Mouse (Mus musculus) E14TG2a.4 (cell line): ENCODE data around the gene Chac1.

Experiments used
- H3K27me3 ChIP-seq: 2 replicates; pipeline ENCODE4 v1.6.1; 2014; ENCODE audit warnings: low read length, control low read depth; ENCODE audit not compliant: insufficient read depth
- H3K36me3 ChIP-seq: 2 replicates; pipeline ENCODE4 v1.6.1; 2014; ENCODE audit warnings: low read length, control low read depth; ENCODE audit not compliant: insufficient read depth
- H3K4me1 ChIP-seq: replicated peaks from 2 replicates; pipeline ENCODE4 v1.6.1; 2014; ENCODE audit warnings: low read depth, low read length, control low read depth
- H3K4me3 ChIP-seq: replicated peaks from 2 replicates; pipeline ENCODE4 v1.5.1; 2014; ENCODE audit warnings: mild to moderate bottlenecking, low read length
- H3K9me3 ChIP-seq: 2 replicates; pipeline ENCODE4 v1.6.1; 2014; ENCODE audit warnings: low read length, control low read depth
- CTCF ChIP-seq: conservative IDR thresholded peaks from 2 replicates; pipeline ENCODE4 v1.5.1; 2014; ENCODE audit warnings: low read length
- NANOG ChIP-seq: IDR thresholded peaks from 2 replicates; pipeline ENCODE4 v1.6.1; 2014; ENCODE audit warnings: borderline replicate concordance, low read length, mixed read lengths
- POU5F1 ChIP-seq: IDR thresholded peaks from 2 replicates; pipeline ENCODE4 v1.6.1; 2014; ENCODE audit warnings: low read length, borderline replicate concordance

Chac1 gene

GRCm38 (mm10) chr2:119325568-119326143, 25.4 kb upstream of the Chac1 start, which contains the start of gene Dll4:
Gene Dll4 (plus strand): TSS chr2:119325784.
- H3K27me3 ChIP-seq = peaks cover 97% of the 10 kb centered on the region
- TF ChIP-seq POU5F1 = no peak
- TF ChIP-seq CTCF = no peak
- no peak for TF ChIP-seq NANOG
- peak within 1 kb of the TSS; percentile 77 for H3K4me3 ChIP-seq
- H3K4me1 ChIP-seq = peaks cover 54% of the 10 kb centered on the region
- H3K9me3 ChIP-seq = 0 out of 2 replicates have a peak, but pooled peaks cover 3% of the 10 kb centered on the region
- H3K36me3 ChIP-seq = no peaks in the 10 kb centered on the region

GRCm38 (mm10) chr2:119326161-119327101, 24.6 kb upstream of the Chac1 start:
- Histone ChIP-seq H3K36me3 (no peaks in the 10 kb centered on the region), H3K4me3 (peak overlapping the region; percentile 77), H3K4me1 (peaks cover 52% of the 10 kb centered on the region), H3K9me3 (no peaks in the 10 kb centered on the region), H3K27me3 (peaks cover 97% of the 10 kb centered on the region)
- TF ChIP-seq POU5F1 (no peak), CTCF (no peak; the same call in 1 of the 2 replicates), NANOG (no peak)

- TF ChIP-seq CTCF = 0 out of 2 replicates have a peak, but pooled peaks have one; percentile 33
- no peak for TF ChIP-seq NANOG
- Histone ChIP-seq H3K9me3 (no peaks in the 10 kb centered on the region), H3K36me3 (no peaks in the 10 kb centered on the region), H3K27me3 (peaks cover 97% of the 10 kb centered on the region), H3K4me1 (peaks cover 52% of the 10 kb centered on the region), H3K4me3 (peak overlapping the region; percentile 77)
These were observed 23.9 kb upstream of the Chac1 start for GRCm38 (mm10) chr2:119327102-119327480.

- TF ChIP-seq NANOG (no peak), CTCF (no peak), POU5F1 (no peak)
- no peaks in the 10 kb centered on the region for H3K36me3 ChIP-seq
- no peak overlapping the region for H3K4me3 ChIP-seq
- H3K27me3 ChIP-seq = peaks cover 97% of the 10 kb centered on the region
- peaks cover 51% of the 10 kb centered on the region for H3K4me1 ChIP-seq
- H3K9me3 ChIP-seq = no peaks in the 10 kb centered on the region
These were observed 23.0 kb upstream of the Chac1 start for GRCm38 (mm10) chr2:119327942-119328526.

GRCm38 (mm10) chr2:119328546-119328945, 22.5 kb upstream of the Chac1 start:
- Histone ChIP-seq H3K9me3 (no peaks in the 10 kb centered on the region), H3K4me1 (peaks cover 46% of the 10 kb centered on the region), H3K27me3 (peaks cover 95% of the 10 kb centered on the region), H3K4me3 (no peak overlapping the region), H3K36me3 (no peaks in the 10 kb centered on the region)
- no peak for TF ChIP-seq POU5F1
- no peak for TF ChIP-seq NANOG
- TF ChIP-seq CTCF = no peak

GRCm38 (mm10) chr2:119329123-119329817, 21.8 kb upstream of the Chac1 start:
- peaks cover 40% of the 10 kb centered on the region for H3K4me1 ChIP-seq
- TF ChIP-seq POU5F1 (no peak), CTCF (no peak), NANOG (no peak)
- peaks cover 95% of the 10 kb centered on the region for H3K27me3 ChIP-seq
- no peak overlapping the region for H3K4me3 ChIP-seq
- no peaks in the 10 kb centered on the region for H3K9me3 ChIP-seq
- no peaks in the 10 kb centered on the region for H3K36me3 ChIP-seq

GRCm38 (mm10) chr2:119330795-119331194, 20.2 kb upstream of the Chac1 start:
- peaks cover 92% of the 10 kb centered on the region for H3K27me3 ChIP-seq
- TF ChIP-seq POU5F1 (no peak), CTCF (no peak)
- H3K36me3 ChIP-seq = no peaks in the 10 kb centered on the region
- H3K9me3 ChIP-seq = no peaks in the 10 kb centered on the region
- H3K4me1 ChIP-seq = peaks cover 33% of the 10 kb centered on the region
- H3K4me3 ChIP-seq = no peak overlapping the region

GRCm38 (mm10) chr2:119332177-119332661, 18.8 kb upstream of the Chac1 start:
- Histone ChIP-seq H3K4me3 (peak overlapping the region; percentile 69), H3K27me3 (peaks cover 93% of the 10 kb centered on the region), H3K9me3 (no peaks in the 10 kb centered on the region), H3K4me1 (peaks cover 34% of the 10 kb centered on the region), H3K36me3 (no peaks in the 10 kb centered on the region)
- TF ChIP-seq NANOG = no peak
- no peak for TF ChIP-seq POU5F1
- TF ChIP-seq CTCF = no peak
